Mouse (Mus musculus): ENCODE measurements at regions not wholly inside any gene's neighbourhood (a gene's known extent, or its start where the extent isn't known, plus 50 kb on each side); places are given as distances from the start of the nearest gene placed in this dataset.

DNA sequence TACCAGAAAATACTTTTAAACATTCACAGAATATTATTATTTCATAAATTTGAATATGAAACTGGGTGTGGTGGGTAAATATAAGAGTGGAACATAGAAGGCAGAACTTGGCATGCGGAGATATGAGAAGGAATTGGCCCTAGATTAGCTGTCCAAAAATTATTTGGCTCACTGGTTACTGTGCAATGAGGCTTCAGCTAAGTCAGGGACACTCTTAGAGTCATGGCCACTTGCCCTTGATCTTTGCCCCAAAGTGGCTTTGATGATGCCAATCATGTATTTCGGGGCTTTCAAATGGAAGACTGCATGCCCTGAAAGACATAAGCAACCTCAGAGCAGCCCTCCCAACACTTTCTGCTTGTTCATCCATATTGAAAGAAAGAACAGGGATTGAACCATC, 76.9 kb downstream of the Pxdc1 start:
- no peak overlapping the region for H3K9ac ChIP-seq

DNA sequence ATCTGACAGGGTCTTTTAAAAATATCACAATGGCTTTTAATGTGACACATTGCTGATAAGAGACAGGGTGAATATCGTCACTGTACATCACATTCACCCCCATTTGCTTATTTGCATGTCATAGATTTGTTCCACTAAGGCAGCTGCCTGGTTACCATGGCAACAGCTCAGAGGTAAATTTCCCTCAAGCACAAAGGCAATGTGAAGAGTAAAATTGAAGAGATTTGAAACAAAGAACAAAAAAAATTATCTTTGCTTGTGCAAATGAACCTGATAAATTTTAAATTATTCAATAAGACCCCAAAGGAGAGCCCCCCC, 77.3 kb downstream of the Pxdc1 start:
- no peak for ATAC-seq (replicated peaks; ENCODE audit: insufficient number of reproducible peaks, insufficient read depth, low FRiP score, low read depth)
- no peaks in the 10 kb centered on the region for H3K9me3 ChIP-seq (replicated peaks)
- no peak overlapping the region for H3K27ac ChIP-seq
- no peak overlapping the region for H3K4me3 ChIP-seq
- H3K4me2 ChIP-seq = no peak overlapping the region
- 19% methylated on average over 1 of the region's 1 CpGs for WGBS
- no peaks in the 10 kb centered on the region for H3K36me3 ChIP-seq
- H3K4me1 ChIP-seq (replicated peaks) = peaks cover 13% of the 10 kb centered on the region
- no peaks in the 10 kb centered on the region for H3K27me3 ChIP-seq
- no peak overlapping the region for H3K9ac ChIP-seq

More for the DNA sequence above, 76.9 kb downstream of the Pxdc1 start:
- Histone ChIP-seq H3K9me3 (replicated peaks) (no peaks in the 10 kb centered on the region), H3K27ac (no peak overlapping the region), H3K36me3 (no peaks in the 10 kb centered on the region), H3K4me3 (no peak overlapping the region), H3K4me2 (no peak overlapping the region), H3K27me3 (no peaks in the 10 kb centered on the region), H3K4me1 (replicated peaks) (peaks cover 13% of the 10 kb centered on the region)
- ATAC-seq (replicated peaks; ENCODE audit: insufficient number of reproducible peaks, insufficient read depth, low FRiP score, low read depth) = no peak
- WGBS = 88% methylated on average over 2 of the region's 2 CpGs

DNA sequence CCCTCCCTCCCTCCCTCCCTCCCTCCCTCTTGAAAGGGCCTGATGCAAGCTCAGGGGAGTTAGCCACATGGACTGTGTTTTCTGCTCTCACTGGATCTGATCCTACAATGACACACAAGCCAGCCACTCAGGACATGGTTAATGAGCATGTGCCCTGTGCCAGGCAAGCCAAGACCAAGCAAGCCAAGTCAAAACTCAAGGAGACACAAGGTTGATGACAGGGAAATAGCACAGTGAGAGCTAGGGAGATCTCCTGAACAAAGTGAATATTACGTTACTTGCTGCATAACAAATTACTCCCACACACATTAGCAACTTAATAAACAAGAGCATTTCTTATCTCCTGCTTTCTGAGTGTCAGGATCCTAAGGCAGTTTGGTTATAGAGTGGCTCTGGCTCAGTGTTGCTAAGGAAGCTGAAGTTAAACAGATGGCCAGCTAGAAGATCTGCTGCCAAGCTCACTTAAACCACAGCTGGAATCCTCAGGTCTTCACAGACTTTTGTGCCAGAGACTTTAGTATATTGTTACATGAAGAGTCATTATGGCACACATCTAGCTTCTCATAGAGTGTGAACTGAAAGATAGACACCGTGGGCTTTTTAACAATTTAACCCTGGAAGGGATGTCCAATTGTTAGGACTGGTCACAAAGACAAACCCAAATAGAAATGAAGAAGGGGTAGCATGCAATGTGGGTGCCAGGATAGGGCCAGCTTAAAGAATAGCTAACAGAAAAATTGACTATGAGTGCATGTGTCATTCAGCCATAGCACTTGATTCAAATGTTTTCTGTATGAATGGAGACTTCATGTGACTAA, 77.9 kb downstream of the Pxdc1 start:
- H3K27me3 ChIP-seq = no peaks in the 10 kb centered on the region
- no peak overlapping the region for H3K4me3 ChIP-seq
- H3K36me3 ChIP-seq = no peaks in the 10 kb centered on the region
- H3K4me2 ChIP-seq = no peak overlapping the region
- H3K27ac ChIP-seq = peak overlapping the region; percentile 22; the same call in 1 of the 2 replicates
- no peak overlapping the region for H3K9ac ChIP-seq
- no peak for ATAC-seq (replicated peaks; ENCODE audit: insufficient number of reproducible peaks, insufficient read depth, low FRiP score, low read depth)
- 49% methylated on average over 2 of the region's 2 CpGs for WGBS
- H3K9me3 ChIP-seq (replicated peaks) = no peaks in the 10 kb centered on the region
- peaks cover 13% of the 10 kb centered on the region for H3K4me1 ChIP-seq (replicated peaks)

DNA sequence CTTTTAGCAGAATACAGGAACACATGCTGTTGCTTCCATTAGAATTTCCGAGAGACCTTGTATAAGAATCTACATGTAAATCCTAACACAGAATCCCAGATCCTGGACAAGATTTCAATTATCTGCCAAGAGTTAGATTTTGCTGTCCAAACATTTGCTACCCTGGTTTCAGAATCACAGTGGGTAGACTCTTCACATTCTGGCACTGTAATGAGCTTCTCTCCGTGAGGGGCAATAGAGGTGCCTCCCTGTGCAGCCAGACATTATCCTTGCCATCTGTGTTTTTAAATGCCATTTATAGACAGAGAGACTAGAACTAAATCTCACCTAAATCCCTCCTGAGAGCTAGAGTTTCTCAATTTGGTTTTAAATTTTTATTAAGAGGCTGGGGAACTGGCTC, 84.0 kb downstream of the Pxdc1 start:
- H3K4me2 ChIP-seq = no peak overlapping the region
- H3K4me1 ChIP-seq (replicated peaks) = peaks cover 5% of the 10 kb centered on the region; the same call in 1 of the 2 replicates
- no peaks in the 10 kb centered on the region for H3K27me3 ChIP-seq
- no peak overlapping the region for H3K4me3 ChIP-seq
- 77% methylated on average over 2 of the region's 2 CpGs for WGBS
- H3K36me3 ChIP-seq = no peaks in the 10 kb centered on the region
- H3K9ac ChIP-seq = no peak overlapping the region
- no peaks in the 10 kb centered on the region for H3K9me3 ChIP-seq (replicated peaks)
- no peak overlapping the region for H3K27ac ChIP-seq
- no peak for ATAC-seq (replicated peaks; ENCODE audit: insufficient number of reproducible peaks, insufficient read depth, low FRiP score, low read depth)

DNA sequence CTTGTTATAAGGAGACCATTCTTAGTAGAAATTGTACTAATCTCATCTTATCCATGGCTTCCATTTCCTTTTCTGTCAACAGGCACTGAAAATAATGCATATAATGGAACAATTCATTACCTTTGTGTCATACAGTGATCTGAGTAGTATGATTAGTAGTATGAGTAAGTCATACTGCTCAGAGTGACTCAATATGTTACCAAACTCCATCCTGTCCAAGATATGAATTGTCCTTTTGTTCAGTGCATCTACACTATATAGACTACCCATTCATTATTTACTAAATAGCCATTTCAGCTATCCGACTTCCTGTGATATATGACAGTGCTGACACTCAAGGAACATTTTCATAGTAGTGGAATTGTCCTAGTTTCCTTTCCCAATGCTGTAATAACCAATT, 86.6 kb downstream of the Pxdc1 start:
- peaks cover 3% of the 10 kb centered on the region; the same call in 1 of the 2 replicates for H3K4me1 ChIP-seq (replicated peaks)
- H3K36me3 ChIP-seq = no peaks in the 10 kb centered on the region
- H3K4me2 ChIP-seq = no peak overlapping the region
- no peaks in the 10 kb centered on the region for H3K9me3 ChIP-seq (replicated peaks)
- H3K27ac ChIP-seq = no peak overlapping the region
- 69% methylated on average over 1 of the region's 1 CpGs for WGBS
- no peak overlapping the region for H3K9ac ChIP-seq
- no peak overlapping the region for H3K4me3 ChIP-seq
- no peaks in the 10 kb centered on the region for H3K27me3 ChIP-seq
- no peak for ATAC-seq (replicated peaks; ENCODE audit: insufficient number of reproducible peaks, insufficient read depth, low FRiP score, low read depth)

DNA sequence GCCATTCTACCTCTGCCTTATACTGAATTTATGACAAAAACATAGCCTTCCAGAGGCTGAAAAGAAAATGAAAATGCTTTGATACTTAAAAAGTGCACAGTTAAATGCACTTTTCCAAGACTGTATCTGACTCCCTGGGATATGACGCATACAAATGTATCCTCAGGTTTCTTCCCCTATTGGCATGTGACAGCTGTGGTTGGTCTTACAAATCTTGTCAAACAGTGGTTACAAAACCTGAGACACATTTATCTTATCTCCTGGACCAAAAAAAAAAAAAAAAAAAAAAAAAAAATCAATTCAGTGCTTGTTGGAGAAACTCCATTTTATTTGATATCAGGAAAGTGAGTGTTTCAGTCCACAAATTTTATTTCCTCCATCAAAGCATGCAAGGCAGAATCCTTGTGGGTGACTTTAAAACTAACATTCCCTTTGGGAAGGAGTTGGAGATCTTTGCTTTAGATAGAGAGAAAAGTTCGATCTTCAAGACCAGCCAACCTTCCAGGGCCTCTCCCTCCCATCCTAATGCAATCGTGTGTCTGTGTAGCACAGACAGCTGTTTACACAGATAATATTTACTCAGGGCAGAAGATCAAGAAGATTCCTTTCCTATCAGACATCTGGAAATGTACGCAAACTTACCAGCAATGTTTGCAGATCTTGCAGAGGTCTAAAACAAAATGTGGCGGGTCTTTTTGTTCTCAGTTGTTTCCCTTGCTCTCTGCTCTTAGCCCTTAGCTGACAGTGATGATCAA, 103.0 kb downstream of the Pxdc1 start:
- H3K27me3 ChIP-seq = no peaks in the 10 kb centered on the region
- no peak overlapping the region for H3K27ac ChIP-seq
- WGBS = 43% methylated on average over 5 of the region's 5 CpGs
- ATAC-seq (replicated peaks; ENCODE audit: insufficient number of reproducible peaks, insufficient read depth, low FRiP score, low read depth) = no peak
- no peak overlapping the region for H3K4me2 ChIP-seq
- H3K9me3 ChIP-seq (replicated peaks) = no peaks in the 10 kb centered on the region
- H3K9ac ChIP-seq = no peak overlapping the region
- no peak overlapping the region for H3K4me3 ChIP-seq
- H3K36me3 ChIP-seq = no peaks in the 10 kb centered on the region
- H3K4me1 ChIP-seq (replicated peaks) = no peaks in the 10 kb centered on the region

DNA sequence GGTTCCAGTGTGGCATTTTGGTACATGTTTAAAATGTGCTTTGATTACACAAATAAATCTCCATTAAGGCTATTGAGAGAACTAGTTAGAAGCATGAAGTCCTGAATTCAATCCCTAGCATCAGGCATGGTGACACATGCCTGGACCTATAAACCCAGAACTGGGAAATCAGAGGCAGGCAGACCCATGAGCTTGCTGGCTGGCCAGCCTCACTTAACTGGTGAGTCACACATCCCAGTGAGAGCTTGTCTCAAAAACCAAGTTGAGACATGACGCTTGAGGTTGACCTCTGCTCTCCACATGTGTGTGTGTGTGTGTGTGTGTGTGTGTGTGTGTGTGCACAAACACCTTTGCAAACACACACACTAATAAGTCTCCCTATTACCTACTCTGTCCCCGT, 112.6 kb downstream of the Pxdc1 start:
- Histone ChIP-seq H3K27me3 (no peaks in the 10 kb centered on the region), H3K9me3 (replicated peaks) (no peaks in the 10 kb centered on the region), H3K4me1 (replicated peaks) (no peaks in the 10 kb centered on the region), H3K4me2 (no peak overlapping the region), H3K27ac (no peak overlapping the region), H3K36me3 (no peaks in the 10 kb centered on the region), H3K9ac (no peak overlapping the region), H3K4me3 (no peak overlapping the region)
- 73% methylated on average over 2 of the region's 2 CpGs for WGBS
- ATAC-seq (replicated peaks; ENCODE audit: insufficient number of reproducible peaks, insufficient read depth, low FRiP score, low read depth) = no peak

DNA sequence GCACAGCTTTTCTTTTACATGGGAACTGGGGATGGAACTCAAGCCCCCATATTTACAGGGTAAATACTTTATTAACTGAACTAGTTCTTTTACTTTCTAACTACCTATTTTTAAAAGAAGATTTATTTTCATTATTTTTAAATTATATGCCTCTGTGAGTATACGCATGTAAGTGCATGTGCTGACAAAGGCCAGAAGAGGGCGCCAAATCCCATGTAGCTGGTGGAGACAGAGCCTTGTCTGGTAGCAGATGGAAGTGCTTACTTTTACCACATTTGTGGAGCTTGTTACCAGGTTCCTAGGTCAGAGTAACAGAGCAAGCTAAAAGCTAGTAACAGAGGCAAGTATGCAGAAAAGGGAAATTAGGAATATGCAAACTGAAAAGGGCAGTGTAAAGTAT, 119.4 kb downstream of the Pxdc1 start:
- H3K36me3 ChIP-seq = no peaks in the 10 kb centered on the region
- no peaks in the 10 kb centered on the region for H3K9me3 ChIP-seq (replicated peaks)
- 73% methylated on average over 2 of the region's 2 CpGs for WGBS
- H3K4me3 ChIP-seq = no peak overlapping the region
- no peaks in the 10 kb centered on the region for H3K27me3 ChIP-seq
- H3K9ac ChIP-seq = no peak overlapping the region
- H3K27ac ChIP-seq = no peak overlapping the region
- no peak for ATAC-seq (replicated peaks; ENCODE audit: insufficient number of reproducible peaks, insufficient read depth, low FRiP score, low read depth)
- no peaks in the 10 kb centered on the region for H3K4me1 ChIP-seq (replicated peaks)
- H3K4me2 ChIP-seq = no peak overlapping the region

GRCm38 (mm10) chr13:34511332-34511731, 142.0 kb downstream of the Pxdc1 start:
- H3K4me2 ChIP-seq = no peak overlapping the region
- no peak overlapping the region for H3K4me3 ChIP-seq
- H3K27ac ChIP-seq = no peak overlapping the region
- WGBS = 71% methylated on average over 3 of the region's 3 CpGs
- H3K9me3 ChIP-seq (replicated peaks) = no peaks in the 10 kb centered on the region
- H3K27me3 ChIP-seq = no peaks in the 10 kb centered on the region
- H3K9ac ChIP-seq = no peak overlapping the region
- H3K4me1 ChIP-seq (replicated peaks) = no peaks in the 10 kb centered on the region
- no peak for ATAC-seq (replicated peaks; ENCODE audit: insufficient number of reproducible peaks, insufficient read depth, low FRiP score, low read depth)
- no peaks in the 10 kb centered on the region for H3K36me3 ChIP-seq

- no peaks in the 10 kb centered on the region for H3K36me3 ChIP-seq
- H3K27ac ChIP-seq = no peak overlapping the region
- no peaks in the 10 kb centered on the region for H3K27me3 ChIP-seq
- 78% methylated on average over 2 of the region's 2 CpGs for WGBS
- no peak overlapping the region for H3K4me3 ChIP-seq
- H3K9ac ChIP-seq = no peak overlapping the region
- H3K4me2 ChIP-seq = no peak overlapping the region
- no peak for ATAC-seq (replicated peaks; ENCODE audit: insufficient number of reproducible peaks, insufficient read depth, low FRiP score, low read depth)
- no peaks in the 10 kb centered on the region for H3K4me1 ChIP-seq (replicated peaks)
- no peaks in the 10 kb centered on the region for H3K9me3 ChIP-seq (replicated peaks)
These were observed 146.1 kb downstream of the Pxdc1 start for GRCm38 (mm10) chr13:34507224-34507623.

DNA sequence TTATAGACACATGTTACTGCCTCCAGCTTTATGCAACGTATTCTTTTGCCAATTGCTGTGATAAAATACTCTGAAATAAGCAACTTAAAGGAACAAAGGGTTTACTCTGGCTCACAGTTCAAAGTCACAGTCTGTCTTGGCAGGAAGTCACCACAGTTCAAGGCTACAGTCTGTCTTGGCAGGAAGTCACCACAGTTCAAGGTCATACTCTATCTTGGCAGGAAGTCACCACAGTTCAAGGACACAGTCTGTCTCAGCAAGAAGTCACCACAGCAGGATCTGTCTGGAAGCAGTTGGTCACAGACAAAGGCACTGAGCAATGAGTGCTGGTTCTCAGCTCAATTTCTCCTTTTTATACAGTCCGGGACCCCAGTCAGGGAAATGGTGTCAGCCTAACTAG, 147.4 kb downstream of the Pxdc1 start:
- 83% methylated on average over 2 of the region's 2 CpGs for WGBS

GRCm38 (mm10) chr13:34504879-34505278, 148.4 kb downstream of the Pxdc1 start:
- WGBS = 87% methylated on average over 3 of the region's 3 CpGs
- Histone ChIP-seq H3K4me1 (replicated peaks) (no peaks in the 10 kb centered on the region), H3K9me3 (replicated peaks) (no peaks in the 10 kb centered on the region), H3K27ac (no peak overlapping the region), H3K9ac (no peak overlapping the region), H3K4me3 (no peak overlapping the region), H3K36me3 (no peaks in the 10 kb centered on the region), H3K4me2 (no peak overlapping the region), H3K27me3 (no peaks in the 10 kb centered on the region)
- ATAC-seq (replicated peaks; ENCODE audit: insufficient number of reproducible peaks, insufficient read depth, low FRiP score, low read depth) = no peak

More for the DNA sequence above, 147.4 kb downstream of the Pxdc1 start:
- H3K27me3 ChIP-seq = no peaks in the 10 kb centered on the region
- no peaks in the 10 kb centered on the region for H3K9me3 ChIP-seq (replicated peaks)
- no peak overlapping the region for H3K9ac ChIP-seq
- no peak overlapping the region for H3K4me3 ChIP-seq
- H3K36me3 ChIP-seq = no peaks in the 10 kb centered on the region
- no peak overlapping the region for H3K4me2 ChIP-seq
- ATAC-seq (replicated peaks; ENCODE audit: insufficient number of reproducible peaks, insufficient read depth, low FRiP score, low read depth) = no peak
- no peak overlapping the region for H3K27ac ChIP-seq
- no peaks in the 10 kb centered on the region for H3K4me1 ChIP-seq (replicated peaks)

Measured in heart, embryonic 15.5 days (tissue).